Mouse (Mus musculus) MEL (cell line): Measurements from ENCODE around the gene Ddx54. TPM values are rescaled to one million over a fixed set of nuclear protein-coding genes. Genes with fewer than 3 reads are reported as not detected.

Source experiments
- DNase-seq: peaks from one replicate; pipeline ENCODE4 v3.0.0; 2011; ENCODE audit warnings: low read depth, low spot score
- H3K27ac ChIP-seq: 2 replicates; pipeline ENCODE4 v1.5.1; 2012; ENCODE audit warnings: low read depth, mild to moderate bottlenecking, control low read depth, low read length, moderate library complexity; ENCODE audit not compliant: control insufficient read depth
- H3K27me3 ChIP-seq, 2 experiments: fragments of 150-350 bp in 1 of 2; sonication (generic) in 1 of 2; 2 replicates each; pipeline ENCODE4 v1.6.1; 2012; ENCODE audit warnings: low read length in 2 of 2, mild to moderate bottlenecking in 2 of 2, improper control_type of control experiment in 1 of 2, moderate library complexity in 1 of 2; ENCODE audit not compliant: insufficient read depth in 2 of 2, control insufficient read depth in 1 of 2
- H3K36me3 ChIP-seq, 2 experiments: 2 replicates each; pipeline ENCODE4 v1.6.1; 2012 to 2014; ENCODE audit warnings: low read length in 2 of 2, improper control_type of control experiment in 1 of 2, inconsistent platforms in 1 of 2, mild to moderate bottlenecking in 1 of 2; ENCODE audit not compliant: insufficient read depth in 2 of 2, control insufficient read depth in 1 of 2
- H3K4me1 ChIP-seq, 2 experiments: fragments of 150-350 bp in 1 of 2; sonication (generic) in 1 of 2; 2 replicates each; pipeline ENCODE4 v1.6.1; 2012; ENCODE audit warnings: low read length in 2 of 2, improper control_type of control experiment in 1 of 2, mild to moderate bottlenecking in 1 of 2; ENCODE audit not compliant: insufficient read depth in 2 of 2, control insufficient read depth in 1 of 2
- H3K4me3 ChIP-seq, 2 experiments: fragments of 150-350 bp in 1 of 2; sonication (generic) in 1 of 2; 2 replicates each; pipeline ENCODE4 v1.5.1; 2012; ENCODE audit warnings: low read depth in 2 of 2, low read length in 2 of 2, mild to moderate bottlenecking in 2 of 2, moderate library complexity in 2 of 2, control low read depth in 1 of 2, improper control_type of control experiment in 1 of 2; ENCODE audit not compliant: control insufficient read depth in 1 of 2, insufficient read depth in 1 of 2
- H3K79me2 ChIP-seq: 2 replicates; pipeline ENCODE4 v1.6.1; 2012; ENCODE audit warnings: mild to moderate bottlenecking, low read length, moderate library complexity; ENCODE audit not compliant: control insufficient read depth, poor library complexity, insufficient read depth
- H3K9ac ChIP-seq: 2 replicates; pipeline ENCODE4 v1.6.1; 2012; ENCODE audit warnings: low read depth, mild to moderate bottlenecking, control low read depth, low read length, moderate library complexity; ENCODE audit not compliant: control insufficient read depth, poor library complexity, severe bottlenecking
- H3K9me3 ChIP-seq: fragments of 150-350 bp; sonication (generic); replicated peaks from 2 replicates; pipeline ENCODE4 v1.6.1; 2012; ENCODE audit warnings: mild to moderate bottlenecking, low read length, improper control_type of control experiment, moderate library complexity; ENCODE audit not compliant: insufficient read depth
- CHD1 ChIP-seq: IDR thresholded peaks from 2 replicates; pipeline ENCODE4 v1.6.1; 2012; ENCODE audit warnings: low read depth, mild to moderate bottlenecking, inconsistent platforms, low read length, improper control_type of control experiment
- CTCF ChIP-seq, 3 experiments: IDR thresholded peaks in 2 of 3; conservative IDR thresholded peaks in 1 of 3; 2 replicates each; pipeline ENCODE4 v1.5.1; 2011 to 2012; ENCODE audit warnings: low read length in 3 of 3, low read depth in 2 of 3, mild to moderate bottlenecking in 2 of 3, improper control_type of control experiment in 1 of 3, inconsistent platforms in 1 of 3, mixed read lengths in 1 of 3, moderate library complexity in 1 of 3; ENCODE audit not compliant: control insufficient read depth in 1 of 3, insufficient read depth in 1 of 3, poor library complexity in 1 of 3, severe bottlenecking in 1 of 3
- E2F4 ChIP-seq: IDR thresholded peaks from 2 replicates; pipeline ENCODE4 v1.6.1; 2011; ENCODE audit warnings: low read depth, low read length, improper control_type of control experiment, borderline replicate concordance
- EP300 ChIP-seq, 2 experiments: IDR thresholded peaks; 2 replicates each; pipeline ENCODE4 v1.6.1; 2011; ENCODE audit warnings: improper control_type of control experiment in 2 of 2, low read length in 2 of 2, low read depth in 1 of 2, mild to moderate bottlenecking in 1 of 2
- ETS1 ChIP-seq: IDR thresholded peaks from 2 replicates; pipeline ENCODE4 v1.6.1; 2012; ENCODE audit warnings: low read depth, mild to moderate bottlenecking, inconsistent platforms, low read length, improper control_type of control experiment, moderate library complexity
- GABPA ChIP-seq: IDR thresholded peaks from 2 replicates; pipeline ENCODE4 v1.6.1; 2012; ENCODE audit warnings: low read depth, mild to moderate bottlenecking, inconsistent platforms, low read length, improper control_type of control experiment, moderate library complexity
- JUND ChIP-seq: IDR thresholded peaks from 2 replicates; pipeline ENCODE4 v1.6.1; 2011; ENCODE audit warnings: low read depth, mild to moderate bottlenecking, improper control_type of control experiment, low read length
- KAT2A ChIP-seq: conservative IDR thresholded peaks from 2 replicates; pipeline ENCODE4 v1.6.1; 2012; ENCODE audit warnings: low read depth, low read length, improper control_type of control experiment, inconsistent platforms
- MAX ChIP-seq: IDR thresholded peaks from 2 replicates; pipeline ENCODE4 v1.6.1; 2011; ENCODE audit warnings: low read length, improper control_type of control experiment
- POLR2AphosphoS2 ChIP-seq: IDR thresholded peaks from 2 replicates; pipeline ENCODE4 v1.6.1; 2011; ENCODE audit warnings: low read length, improper control_type of control experiment
- POLR2AphosphoS5 ChIP-seq: IDR thresholded peaks from 2 replicates; pipeline ENCODE4 v1.6.1; 2012; ENCODE audit warnings: low read depth, borderline replicate concordance, mild to moderate bottlenecking, inconsistent platforms, low read length, moderate library complexity, mixed read lengths
- RAD21 ChIP-seq: IDR thresholded peaks from 2 replicates; pipeline ENCODE4 v1.6.1; 2011; ENCODE audit warnings: mild to moderate bottlenecking, low read depth, low read length, improper control_type of control experiment
- RCOR1 ChIP-seq: IDR thresholded peaks from 2 replicates; pipeline ENCODE4 v1.6.1; 2012; ENCODE audit warnings: low read depth, mild to moderate bottlenecking, inconsistent platforms, low read length, improper control_type of control experiment
- SMC3 ChIP-seq: IDR thresholded peaks from 2 replicates; pipeline ENCODE4 v1.6.1; 2011; ENCODE audit warnings: low read depth, low read length, improper control_type of control experiment
- TBP ChIP-seq: IDR thresholded peaks from 2 replicates; pipeline ENCODE4 v1.8.0; 2011; ENCODE audit warnings: low read depth, low read length, improper control_type of control experiment
- TCF12 ChIP-seq: IDR thresholded peaks from 2 replicates; pipeline ENCODE4 v1.6.1; 2014; ENCODE audit warnings: low read depth, mild to moderate bottlenecking, inconsistent platforms, low read length, improper control_type of control experiment, moderate library complexity
- ZC3H11A ChIP-seq: IDR thresholded peaks from 2 replicates; pipeline ENCODE4 v1.6.1; 2012; ENCODE audit warnings: low read depth, mild to moderate bottlenecking, inconsistent platforms, low read length, improper control_type of control experiment
- ZKSCAN1 ChIP-seq: IDR thresholded peaks from 2 replicates; pipeline ENCODE4 v1.6.1; 2012; ENCODE audit warnings: low read depth, mild to moderate bottlenecking, inconsistent platforms, low read length, improper control_type of control experiment, moderate library complexity
- ZMIZ1 ChIP-seq: IDR thresholded peaks from 2 replicates; pipeline ENCODE4 v1.6.1; 2012; ENCODE audit warnings: low read depth, mild to moderate bottlenecking, inconsistent platforms, low read length, improper control_type of control experiment, moderate library complexity
- polyA plus RNA-seq, 2 experiments: library from polyadenylated mRNA; stranded (reverse) in 1 of 2; unstranded in 1 of 2; fragments of >175 nt in 1 of 2; fragments of >200 nt in 1 of 2; gene quantifications; 2 replicates each; pipeline versions ENCODE4 v1.2.1 to v1.2.4; 2012; ENCODE audit warnings: low replicate concordance in 2 of 2, low read depth in 1 of 2; ENCODE audit not compliant: insufficient read length in 2 of 2, insufficient read depth in 1 of 2, missing spikeins in 1 of 2
- total RNA-seq: library from RNA; depleted of rRNA; stranded (reverse); fragments of 300-350 nt; gene quantifications from 2 replicates; pipeline ENCODE4 v1.2.3, GENCODE M21; 2012

Gene Ddx54
- total and polyA plus RNA-seq, 3 experiments: 73.8 to 99.9 TPM; not detected in 1

- Histone ChIP-seq H3K27ac (no peak overlapping the region), H3K36me3 (peaks cover 0 to 1% of the 10 kb centered on the region in 2 experiments; a peak in 2 of 4 replicates), H3K79me2 (peaks cover 29% of the 10 kb centered on the region), H3K4me1 (peaks cover 2 to 8% of the 10 kb centered on the region in 2 experiments; a peak in 2 of 4 replicates), H3K9ac (no peak overlapping the region), H3K27me3 (no peaks in the 10 kb centered on the region), H3K4me3 (no peak overlapping the region), H3K9me3 (no peaks in the 10 kb centered on the region)
- no peak for TF ChIP-seq KAT2A
- TF ChIP-seq CTCF (IDR thresholded peaks at IDR 0.05 in 2 of 3, conservative IDR thresholded peaks at IDR 0.05 in 1 of 3; ENCODE audit: control insufficient read depth in 1 of 3, insufficient read depth in 1 of 3, low read depth in 2 of 3, low read length in 3 of 3, poor library complexity in 1 of 3, severe bottlenecking in 1 of 3): peak; percentile 62 to 89 (median 71)
- no peak for TF ChIP-seq CHD1
- 0 out of 2 replicates have a peak, but pooled peaks have one; percentile 16 for TF ChIP-seq MAX
- peak; percentile 26; the same call in 1 of the 2 replicates for TF ChIP-seq RAD21
- TF ChIP-seq SMC3: peak; percentile 33
- no peak for TF ChIP-seq TBP
- DNase-seq: peak; percentile 77
Observed at GRCm38 (mm10) chr5:120615903-120616302, 3.4 kb downstream of the Ddx54 start.

GRCm38 (mm10) chr5:120618778-120619177 lies 6.2 kb downstream of the Ddx54 start:
- Histone ChIP-seq H3K27me3 (no peaks in the 10 kb centered on the region), H3K27ac (no peak overlapping the region), H3K9ac (no peak overlapping the region), H3K4me3 (no peak overlapping the region), H3K4me1 (no peaks in the 10 kb centered on the region), H3K36me3 (peaks cover 0 to 6% of the 10 kb centered on the region in 2 experiments; a peak in 2 of 4 replicates), H3K9me3 (no peaks in the 10 kb centered on the region), H3K79me2 (peaks cover 15% of the 10 kb centered on the region)
- no peak for DNase-seq
- TF ChIP-seq GABPA (no peak), ETS1 (no peak), RCOR1 (no peak), POLR2AphosphoS5 (no peak), POLR2AphosphoS2 (no peak)

- H3K79me2 ChIP-seq: peaks cover 11% of the 10 kb centered on the region
- no peak overlapping the region for H3K27ac ChIP-seq
- TF ChIP-seq JUND (no peak), CTCF (IDR thresholded peaks at IDR 0.05 in 2 of 3, conservative IDR thresholded peaks at IDR 0.05 in 1 of 3; ENCODE audit: control insufficient read depth in 1 of 3, insufficient read depth in 1 of 3, low read depth in 2 of 3, low read length in 3 of 3, poor library complexity in 1 of 3, severe bottlenecking in 1 of 3) (peak; percentile 92 to 98 (median 94)), EP300 (IDR thresholded peaks at IDR 0.05; ENCODE audit: low read depth in 1 of 2, low read length in 2 of 2) (no peak), RAD21 (peak; percentile 35), SMC3 (peak; percentile 64), MAX (no peak), ZKSCAN1 (no peak), ZC3H11A (peak; percentile 28; the same call in 1 of the 2 replicates), E2F4 (peak; percentile 42; the same call in 1 of the 2 replicates), ZMIZ1 (no peak), TCF12 (no peak)
- peak; percentile 75 for DNase-seq
- no peaks in the 10 kb centered on the region for H3K27me3 ChIP-seq
- no peaks in the 10 kb centered on the region for H3K9me3 ChIP-seq
- H3K36me3 ChIP-seq: peaks cover 0 to 7% of the 10 kb centered on the region in 2 experiments; a peak in 2 of 4 replicates
- H3K4me3 ChIP-seq: no peak overlapping the region
- H3K9ac ChIP-seq: no peak overlapping the region
- H3K4me1 ChIP-seq: no peaks in the 10 kb centered on the region
Observed at GRCm38 (mm10) chr5:120619201-120619600, 6.7 kb downstream of the Ddx54 start.
